Mouse (Mus musculus): ENCODE results near the gene Cfi. TPM values are rescaled to one million over a fixed set of nuclear protein-coding genes. Genes with fewer than 3 reads are reported as not detected.

Gene Cfi
- 2.7 and 3.4 TPM in 2 replicates for polyA plus RNA-seq (2014; fragmentation: Nextera tagmentation; extraction: Ambion mirVana)

- H3K9ac ChIP-seq (ENCODE audit: low read length) = no peak within 1 kb of the TSS
- H3K4me3 ChIP-seq (ENCODE audit: control insufficient read depth in 1 of 2, insufficient read depth in 1 of 2, low read depth in 1 of 2, low read length in 2 of 2) = 0 out of 4 replicates have a peak within 1 kb of the TSS, but pooled peaks of 1 of the 2 experiments have one; percentile 0
- peak within 1 kb of the TSS; percentile 52 for H3K4me2 ChIP-seq (ENCODE audit: low read length)
- no peak for ATAC-seq (ENCODE audit: insufficient number of reproducible peaks, insufficient read depth, low FRiP score, low read depth)
- no peaks in the 10 kb centered on the region for H3K27me3 ChIP-seq (ENCODE audit: control insufficient read depth, insufficient read depth, low read length)
- H3K9me3 ChIP-seq (ENCODE audit: control insufficient read depth, low read length) = no peaks in the 10 kb centered on the region
- H3K36me3 ChIP-seq (ENCODE audit: control insufficient read depth, insufficient read depth, low read length) = no peaks in the 10 kb centered on the region
- 41% methylated on average over 6 of the region's 6 CpGs for WGBS
- H3K4me1 ChIP-seq (ENCODE audit: control insufficient read depth in 2 of 2, insufficient read depth in 2 of 2, low read length in 2 of 2) = peaks cover 8 to 9% of the 10 kb centered on the region in 2 experiments; a peak in 3 of 4 replicates
- peak within 1 kb of the TSS; percentile 45 to 77 for H3K27ac ChIP-seq (replicated peaks in 1 of 2; ENCODE audit: control insufficient read depth in 1 of 2, insufficient read depth in 1 of 2, low read depth in 2 of 2, low read length in 2 of 2)
These were observed at the start of gene Cfi for GRCm38 (mm10) chr3:129835388-129835934. Gene Cfi, plus strand, starts transcription at chr3:129835884.

GRCm38 (mm10) chr3:129793801-129794200 is 41.9 kb upstream of the Cfi start:
- Histone ChIP-seq H3K9ac (ENCODE audit: low read length) (no peak overlapping the region), H3K27ac (replicated peaks in 1 of 2; ENCODE audit: control insufficient read depth in 1 of 2, insufficient read depth in 1 of 2, low read depth in 2 of 2, low read length in 2 of 2) (no peak overlapping the region), H3K4me3 (ENCODE audit: control insufficient read depth in 1 of 2, insufficient read depth in 1 of 2, low read depth in 1 of 2, low read length in 2 of 2) (no peak overlapping the region), H3K36me3 (ENCODE audit: control insufficient read depth, insufficient read depth, low read length) (no peaks in the 10 kb centered on the region), H3K9me3 (ENCODE audit: control insufficient read depth, low read length) (no peaks in the 10 kb centered on the region), H3K27me3 (ENCODE audit: control insufficient read depth, insufficient read depth, low read length) (no peaks in the 10 kb centered on the region), H3K4me2 (ENCODE audit: low read length) (no peak overlapping the region), H3K4me1 (ENCODE audit: control insufficient read depth in 2 of 2, insufficient read depth in 2 of 2, low read length in 2 of 2) (0 out of 4 replicates have a peak, but pooled peaks cover 2% of the 10 kb centered on the region in 2 experiments)
- WGBS = 89% methylated on average over 5 of the region's 5 CpGs
- no peak for ATAC-seq (ENCODE audit: insufficient number of reproducible peaks, insufficient read depth, low FRiP score, low read depth)

GRCm38 (mm10) chr3:129797341-129797740 is 38.3 kb upstream of the Cfi start:
- H3K36me3 ChIP-seq (ENCODE audit: control insufficient read depth, insufficient read depth, low read length) = no peaks in the 10 kb centered on the region
- no peak overlapping the region for H3K4me2 ChIP-seq (ENCODE audit: low read length)
- ATAC-seq (ENCODE audit: insufficient number of reproducible peaks, insufficient read depth, low FRiP score, low read depth) = no peak
- no peak overlapping the region for H3K9ac ChIP-seq (ENCODE audit: low read length)
- WGBS = 76% methylated on average over 5 of the region's 5 CpGs
- H3K27ac ChIP-seq (replicated peaks in 1 of 2; ENCODE audit: control insufficient read depth in 1 of 2, insufficient read depth in 1 of 2, low read depth in 2 of 2, low read length in 2 of 2) = no peak overlapping the region
- no peak overlapping the region for H3K4me3 ChIP-seq (ENCODE audit: control insufficient read depth in 1 of 2, insufficient read depth in 1 of 2, low read depth in 1 of 2, low read length in 2 of 2)
- H3K27me3 ChIP-seq (ENCODE audit: control insufficient read depth, insufficient read depth, low read length) = no peaks in the 10 kb centered on the region
- H3K4me1 ChIP-seq (ENCODE audit: control insufficient read depth in 2 of 2, insufficient read depth in 2 of 2, low read length in 2 of 2) = 0 out of 4 replicates have a peak, but pooled peaks cover 2% of the 10 kb centered on the region in 2 experiments
- H3K9me3 ChIP-seq (ENCODE audit: control insufficient read depth, low read length) = no peaks in the 10 kb centered on the region

DNA sequence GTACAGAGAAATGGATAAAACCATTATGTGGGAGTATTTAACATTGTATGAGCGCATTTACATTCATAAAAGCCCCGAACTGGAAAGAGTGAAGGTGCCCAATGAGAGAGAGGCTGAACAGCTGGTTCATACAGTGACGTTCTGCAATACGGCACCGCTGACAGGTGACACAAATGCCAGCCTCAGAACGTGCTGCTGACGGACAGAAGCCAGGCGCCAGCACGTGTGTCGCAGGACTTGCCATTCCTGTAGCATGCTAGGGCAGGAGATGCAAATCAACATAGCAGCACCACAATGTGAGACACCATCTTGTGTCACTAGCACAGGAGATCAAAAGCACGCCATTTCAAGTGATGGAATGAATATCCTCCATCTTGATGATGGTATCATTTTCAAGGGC is 37.1 kb upstream of the Cfi start:
- no peak overlapping the region for H3K27ac ChIP-seq (replicated peaks in 1 of 2; ENCODE audit: control insufficient read depth in 1 of 2, insufficient read depth in 1 of 2, low read depth in 2 of 2, low read length in 2 of 2)
- no peaks in the 10 kb centered on the region for H3K9me3 ChIP-seq (ENCODE audit: control insufficient read depth, low read length)
- H3K27me3 ChIP-seq (ENCODE audit: control insufficient read depth, insufficient read depth, low read length) = no peaks in the 10 kb centered on the region
- H3K4me3 ChIP-seq (ENCODE audit: control insufficient read depth in 1 of 2, insufficient read depth in 1 of 2, low read depth in 1 of 2, low read length in 2 of 2) = no peak overlapping the region
- no peak overlapping the region for H3K9ac ChIP-seq (ENCODE audit: low read length)
- H3K4me2 ChIP-seq (ENCODE audit: low read length) = 0 out of 2 replicates have a peak overlapping the region, but pooled peaks have one; percentile 14
- WGBS = 38% methylated on average over 11 of the region's 11 CpGs
- no peak for ATAC-seq (ENCODE audit: insufficient number of reproducible peaks, insufficient read depth, low FRiP score, low read depth)
- 0 out of 4 replicates have a peak, but pooled peaks cover 2% of the 10 kb centered on the region in 2 experiments for H3K4me1 ChIP-seq (ENCODE audit: control insufficient read depth in 2 of 2, insufficient read depth in 2 of 2, low read length in 2 of 2)
- no peaks in the 10 kb centered on the region for H3K36me3 ChIP-seq (ENCODE audit: control insufficient read depth, insufficient read depth, low read length)

DNA sequence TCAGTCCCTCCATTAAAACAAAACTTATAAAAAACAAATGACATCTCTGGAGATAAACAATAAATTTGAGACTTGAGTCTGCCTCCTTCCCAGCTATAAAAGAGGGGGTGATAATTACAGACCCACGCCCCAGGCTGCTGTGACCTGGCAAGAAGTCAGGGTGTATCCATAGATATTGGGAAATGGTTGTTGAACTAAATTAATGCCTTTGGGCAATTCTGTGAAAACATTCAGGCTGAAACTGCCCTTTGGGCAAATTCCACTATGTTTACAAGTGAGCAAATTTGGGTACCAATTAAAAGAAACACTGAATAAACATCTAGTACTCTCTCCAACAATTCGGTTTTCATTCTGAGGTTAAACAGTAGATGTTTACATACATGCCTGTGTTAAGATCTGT is 36.7 kb upstream of the Cfi start:
- no peaks in the 10 kb centered on the region for H3K36me3 ChIP-seq (ENCODE audit: control insufficient read depth, insufficient read depth, low read length)
- WGBS = 81% methylated on average over 2 of the region's 2 CpGs
- no peaks in the 10 kb centered on the region for H3K27me3 ChIP-seq (ENCODE audit: control insufficient read depth, insufficient read depth, low read length)
- no peak for ATAC-seq (ENCODE audit: insufficient number of reproducible peaks, insufficient read depth, low FRiP score, low read depth)
- no peak overlapping the region for H3K4me2 ChIP-seq (ENCODE audit: low read length)
- H3K27ac ChIP-seq (replicated peaks in 1 of 2; ENCODE audit: control insufficient read depth in 1 of 2, insufficient read depth in 1 of 2, low read depth in 2 of 2, low read length in 2 of 2) = no peak overlapping the region
- H3K9me3 ChIP-seq (ENCODE audit: control insufficient read depth, low read length) = no peaks in the 10 kb centered on the region
- H3K4me1 ChIP-seq (ENCODE audit: control insufficient read depth in 2 of 2, insufficient read depth in 2 of 2, low read length in 2 of 2) = 0 out of 4 replicates have a peak, but pooled peaks cover 2% of the 10 kb centered on the region in 2 experiments
- no peak overlapping the region for H3K4me3 ChIP-seq (ENCODE audit: control insufficient read depth in 1 of 2, insufficient read depth in 1 of 2, low read depth in 1 of 2, low read length in 2 of 2)
- no peak overlapping the region for H3K9ac ChIP-seq (ENCODE audit: low read length)

GRCm38 (mm10) chr3:129803765-129804164 is 31.9 kb upstream of the Cfi start, which contains the start of gene Lrit3:
Gene Lrit3, minus strand, starts transcription at chr3:129804030.
- no peak within 1 kb of the TSS for H3K4me3 ChIP-seq (ENCODE audit: control insufficient read depth in 1 of 2, insufficient read depth in 1 of 2, low read depth in 1 of 2, low read length in 2 of 2)
- WGBS = 77% methylated on average over 10 of the region's 10 CpGs
- H3K27ac ChIP-seq (replicated peaks in 1 of 2; ENCODE audit: control insufficient read depth in 1 of 2, insufficient read depth in 1 of 2, low read depth in 2 of 2, low read length in 2 of 2) = no peak within 1 kb of the TSS
- H3K27me3 ChIP-seq (ENCODE audit: control insufficient read depth, insufficient read depth, low read length) = no peaks in the 10 kb centered on the region
- H3K9ac ChIP-seq (ENCODE audit: low read length) = no peak within 1 kb of the TSS
- no peaks in the 10 kb centered on the region for H3K36me3 ChIP-seq (ENCODE audit: control insufficient read depth, insufficient read depth, low read length)
- no peaks in the 10 kb centered on the region for H3K9me3 ChIP-seq (ENCODE audit: control insufficient read depth, low read length)
- no peaks in the 10 kb centered on the region for H3K4me1 ChIP-seq (ENCODE audit: control insufficient read depth in 2 of 2, insufficient read depth in 2 of 2, low read length in 2 of 2)
- ATAC-seq (ENCODE audit: insufficient number of reproducible peaks, insufficient read depth, low FRiP score, low read depth) = no peak
- H3K4me2 ChIP-seq (ENCODE audit: low read length) = no peak within 1 kb of the TSS

DNA sequence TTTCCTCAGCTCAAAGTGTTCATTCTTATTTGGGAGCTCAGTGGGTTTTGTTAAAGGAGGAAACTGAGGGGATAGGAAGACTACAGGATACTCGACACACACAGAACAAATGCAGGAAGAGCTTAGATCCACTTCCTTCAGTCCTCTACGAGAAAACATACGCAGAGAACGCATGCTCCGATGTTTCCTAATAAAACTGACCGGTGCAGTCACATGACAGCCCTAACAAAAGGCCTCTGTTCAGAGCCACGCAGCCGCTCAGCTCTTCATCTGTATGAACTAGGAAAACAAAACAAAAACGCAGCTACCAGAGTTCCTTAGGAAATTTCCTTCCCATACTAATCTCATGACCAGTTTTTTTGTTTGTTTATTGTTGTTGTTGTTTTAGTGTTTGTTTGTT is 14.8 kb upstream of the Cfi start:
- Histone ChIP-seq H3K27me3 (ENCODE audit: control insufficient read depth, insufficient read depth, low read length) (no peaks in the 10 kb centered on the region), H3K4me3 (ENCODE audit: control insufficient read depth in 1 of 2, insufficient read depth in 1 of 2, low read depth in 1 of 2, low read length in 2 of 2) (no peak overlapping the region), H3K4me1 (ENCODE audit: control insufficient read depth in 2 of 2, insufficient read depth in 2 of 2, low read length in 2 of 2) (no peaks in the 10 kb centered on the region), H3K9ac (ENCODE audit: low read length) (no peak overlapping the region), H3K4me2 (ENCODE audit: low read length) (no peak overlapping the region), H3K27ac (replicated peaks in 1 of 2; ENCODE audit: control insufficient read depth in 1 of 2, insufficient read depth in 1 of 2, low read depth in 2 of 2, low read length in 2 of 2) (no peak overlapping the region; a peak in 1 of 4 replicates), H3K9me3 (ENCODE audit: control insufficient read depth, low read length) (no peaks in the 10 kb centered on the region), H3K36me3 (ENCODE audit: control insufficient read depth, insufficient read depth, low read length) (peaks cover 28% of the 10 kb centered on the region)
- ATAC-seq (ENCODE audit: insufficient number of reproducible peaks, insufficient read depth, low FRiP score, low read depth) = no peak
- WGBS = 62% methylated on average over 9 of the region's 9 CpGs

DNA sequence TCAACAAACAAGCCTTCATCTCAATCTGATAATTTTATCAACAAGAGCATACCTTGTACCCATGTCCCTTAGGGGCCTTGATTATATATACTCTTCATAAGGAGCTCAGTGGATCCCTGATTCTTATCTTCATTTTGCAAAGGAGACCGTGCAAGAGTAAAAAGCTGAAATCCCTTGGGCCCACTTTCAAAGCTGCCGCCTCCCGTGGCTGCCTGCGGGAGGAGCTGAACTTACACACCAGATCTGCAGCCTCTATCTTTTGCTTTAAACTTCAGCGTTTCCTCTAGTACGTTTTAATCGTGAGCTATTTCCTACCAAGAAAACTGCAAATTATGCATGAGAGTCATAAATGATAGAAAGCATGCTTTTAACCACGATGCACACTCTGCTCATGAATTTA is 13.9 kb upstream of the Cfi start:
- Histone ChIP-seq H3K4me1 (ENCODE audit: control insufficient read depth in 2 of 2, insufficient read depth in 2 of 2, low read length in 2 of 2) (no peaks in the 10 kb centered on the region), H3K36me3 (ENCODE audit: control insufficient read depth, insufficient read depth, low read length) (peaks cover 36% of the 10 kb centered on the region), H3K9me3 (ENCODE audit: control insufficient read depth, low read length) (no peaks in the 10 kb centered on the region), H3K9ac (ENCODE audit: low read length) (no peak overlapping the region), H3K4me2 (ENCODE audit: low read length) (no peak overlapping the region), H3K27me3 (ENCODE audit: control insufficient read depth, insufficient read depth, low read length) (no peaks in the 10 kb centered on the region), H3K27ac (replicated peaks in 1 of 2; ENCODE audit: control insufficient read depth in 1 of 2, insufficient read depth in 1 of 2, low read depth in 2 of 2, low read length in 2 of 2) (no peak overlapping the region), H3K4me3 (ENCODE audit: control insufficient read depth in 1 of 2, insufficient read depth in 1 of 2, low read depth in 1 of 2, low read length in 2 of 2) (no peak overlapping the region)
- WGBS = 71% methylated on average over 8 of the region's 8 CpGs
- ATAC-seq (ENCODE audit: insufficient number of reproducible peaks, insufficient read depth, low FRiP score, low read depth) = no peak
